Mouse (Mus musculus): ENCODE data around the gene Tshz2.

The Tshz2 gene

DNA sequence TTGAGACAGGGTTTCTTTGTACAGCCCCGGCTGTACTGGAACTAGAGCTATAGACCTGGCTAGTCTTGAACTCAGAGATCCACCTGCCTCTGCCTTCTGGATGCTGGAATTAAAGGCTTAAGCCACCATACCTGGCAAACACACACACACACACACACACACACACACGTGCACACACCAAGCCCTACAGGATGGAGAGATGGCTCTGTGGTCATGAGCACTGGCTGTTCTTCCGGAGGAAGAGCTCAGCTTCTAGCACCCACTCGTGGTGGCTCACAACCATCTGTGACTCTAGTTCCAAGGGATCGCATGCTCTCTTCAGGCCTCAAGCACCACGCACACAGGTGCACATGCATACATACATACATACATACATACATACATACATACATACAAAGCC, 471.6 kb downstream of the Tshz2 start:
- no peak for DNase-seq (ENCODE audit: low spot score)

DNA sequence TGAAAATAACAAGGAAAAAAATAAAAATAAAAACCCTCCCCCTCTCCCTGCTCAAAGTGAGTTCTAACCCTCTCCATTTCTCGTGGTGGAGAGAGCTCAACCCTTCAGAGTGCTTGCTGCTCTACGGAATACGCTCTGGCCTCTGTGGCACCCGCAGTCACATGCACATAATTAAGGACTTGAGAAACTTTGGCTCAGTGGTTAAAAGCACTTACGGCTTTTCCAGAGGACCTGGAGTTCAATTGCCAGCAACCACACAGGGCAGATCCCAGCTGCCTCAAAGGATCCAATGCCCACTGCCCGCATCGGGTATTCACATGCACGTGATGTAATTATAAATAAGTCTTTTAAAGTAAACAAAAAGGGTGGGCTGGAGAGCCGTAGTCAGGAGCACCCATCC, 473.2 kb downstream of the Tshz2 start:
- no peak for DNase-seq (ENCODE audit: low spot score)

DNA sequence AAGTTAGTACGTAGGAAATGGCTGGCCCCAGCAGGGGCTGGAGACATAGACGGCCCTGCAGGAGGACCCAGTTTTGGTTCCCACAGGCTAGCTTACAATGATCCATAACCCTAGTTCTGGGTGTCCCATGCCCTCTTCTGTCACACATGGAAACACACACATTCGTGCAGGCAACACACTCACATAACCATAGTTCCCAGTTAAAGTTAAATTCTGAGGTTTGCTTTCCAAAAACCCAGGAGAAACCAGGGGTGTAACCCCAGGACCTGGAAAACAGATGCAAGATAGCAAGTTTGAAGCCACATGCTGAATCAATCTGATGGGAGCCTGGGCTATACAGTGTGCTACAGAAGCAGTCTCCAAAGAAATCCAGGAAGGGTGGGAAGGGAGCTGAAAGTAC, 475.0 kb downstream of the Tshz2 start:
- DNase-seq (ENCODE audit: low spot score): no peak

DNA sequence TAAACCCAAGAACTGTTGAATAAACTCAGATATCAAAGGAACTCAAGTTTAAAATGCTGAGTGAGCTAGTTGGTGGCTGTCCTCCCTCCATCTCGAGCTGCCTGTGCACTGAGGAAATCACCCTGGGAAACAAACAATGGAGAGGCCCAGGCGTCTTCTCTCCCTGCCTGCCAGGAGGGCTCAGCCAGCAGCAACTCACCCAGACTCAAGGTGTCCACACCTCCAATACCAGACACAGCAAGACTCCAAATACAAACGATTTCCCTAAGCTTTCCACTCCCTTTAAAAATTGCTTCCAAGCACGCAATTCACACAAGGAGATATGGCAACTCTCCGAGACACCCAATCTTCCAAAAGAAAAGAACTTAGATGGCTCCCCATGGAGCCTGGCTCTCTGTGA, 476.7 kb downstream of the Tshz2 start:
- DNase-seq (ENCODE audit: low spot score): no peak

DNA sequence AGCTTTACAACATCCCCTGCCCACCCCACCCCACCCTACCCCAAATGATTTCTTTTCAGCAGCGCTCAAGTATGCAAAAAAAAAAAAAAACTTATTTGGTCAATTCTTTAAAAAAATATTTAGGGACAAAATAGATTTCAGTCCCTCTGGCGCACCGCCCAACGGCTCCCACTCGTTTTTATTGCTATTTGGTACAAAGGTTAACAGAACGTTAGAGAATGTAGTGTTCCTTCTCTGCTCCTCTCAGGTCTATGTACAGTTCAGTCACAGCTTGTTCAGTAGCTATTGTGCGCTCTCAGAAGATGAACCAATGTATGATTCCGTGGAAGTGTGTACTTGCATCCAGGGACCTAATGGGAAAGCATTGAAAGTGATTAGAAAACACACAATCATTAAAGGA, 477.5 kb downstream of the Tshz2 start:
- DNase-seq (ENCODE audit: low spot score): no peak

DNA sequence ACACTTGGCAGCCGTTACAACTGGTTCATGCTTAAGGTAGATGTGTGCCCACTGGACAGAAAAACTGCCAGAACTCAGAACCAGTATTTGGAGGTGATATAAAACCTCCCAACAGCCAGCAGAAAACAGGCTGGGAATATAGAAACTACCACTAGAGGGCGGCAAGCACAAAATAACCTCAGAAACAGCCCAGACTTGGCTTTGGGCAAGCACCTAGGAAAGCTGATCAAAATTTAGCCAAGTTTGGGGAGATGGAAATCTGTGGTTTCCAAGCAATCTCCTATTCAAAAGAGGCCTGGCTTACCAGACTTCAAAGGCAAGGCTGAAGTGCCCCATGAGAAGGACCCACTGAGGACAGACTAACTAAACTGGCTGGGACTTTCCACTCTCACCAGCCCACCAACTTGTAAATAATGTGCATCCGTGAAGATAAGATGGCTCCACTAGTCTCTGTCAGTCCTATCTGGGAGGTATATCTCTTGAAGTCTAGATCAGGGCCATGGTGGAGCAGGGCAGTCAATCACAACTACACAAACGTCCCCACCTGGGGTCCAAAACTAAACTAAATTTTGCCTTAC, 484.0 kb downstream of the Tshz2 start:
- DNase-seq (ENCODE audit: low spot score): peak; percentile 55

DNA sequence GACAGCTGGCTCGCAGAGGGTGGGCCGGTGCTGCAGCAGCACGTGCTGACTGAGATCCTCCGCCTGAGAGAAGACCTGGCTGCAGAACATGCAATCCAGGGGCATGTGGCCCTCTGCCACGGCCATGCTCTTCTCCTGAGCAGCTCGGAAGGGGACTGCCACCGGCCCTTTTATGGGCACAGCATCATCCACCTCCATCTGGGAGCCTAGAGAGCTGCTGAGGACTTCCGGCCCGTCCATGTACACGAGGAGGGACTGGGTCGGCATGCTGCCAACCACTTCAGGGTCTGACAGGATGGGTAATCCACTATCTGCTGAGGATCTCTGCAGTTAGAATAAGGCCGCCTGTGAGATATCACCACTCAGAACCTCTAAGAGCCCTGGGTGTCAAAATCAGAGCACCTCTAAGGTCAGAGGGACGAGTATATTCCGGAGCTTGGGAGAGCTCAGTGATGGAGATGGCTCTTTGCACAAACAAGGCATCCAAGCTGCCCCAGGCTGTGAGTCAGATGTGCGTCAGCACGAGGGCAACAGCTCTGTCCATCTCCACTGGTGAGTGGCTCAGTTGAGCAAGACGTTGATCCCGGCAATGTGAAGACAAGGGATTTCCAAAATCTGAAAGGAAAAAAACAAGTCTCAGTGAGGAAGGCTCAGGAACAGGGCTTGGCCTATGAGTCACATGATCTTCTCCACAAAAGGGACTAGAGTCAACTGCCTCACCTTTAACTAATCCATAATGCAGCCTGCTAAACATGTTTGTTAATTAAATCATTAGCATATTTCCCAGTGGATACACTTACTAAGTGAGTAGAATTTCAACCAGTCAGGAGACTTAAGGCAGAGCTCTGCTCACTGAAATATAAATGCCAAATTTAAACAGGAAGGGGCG, 487.6 kb downstream of the Tshz2 start:
- DNase-seq (ENCODE audit: low spot score): no peak
